Mouse (Mus musculus) stomach, postnatal 0 days (tissue): ENCODE results near the gene Pdf.

Source experiments
- CTCF ChIP-seq: IDR thresholded peaks from 2 replicates; pipeline ENCODE4 v1.5.1; 2016; ENCODE audit warnings: antibody characterized with exemption, low read depth, mild to moderate bottlenecking, moderate library complexity
- EP300 ChIP-seq: optimal IDR thresholded peaks from 2 replicates; pipeline ENCODE3; 2016; ENCODE audit warnings: antibody characterized with exemption

- TF ChIP-seq CTCF (no peak), EP300 (no peak)
These were observed 2.9 kb downstream of the Pdf start for GRCm38 (mm10) chr8:107045478-107045877.
